Mouse (Mus musculus) lung, embryonic 15.5 days (tissue): ENCODE measurements around the gene Desi1. TPM values are rescaled to one million over a fixed set of nuclear protein-coding genes. Genes with fewer than 3 reads are reported as not detected.

Source experiments
- ATAC-seq: fragments of 200-750 bp; cut with Nextera tagmentation; 2 replicates; pipeline ENCODE4 v1.8.0; 2017; ENCODE audit warnings: moderate number of reproducible peaks, borderline replicate concordance; ENCODE audit not compliant: low FRiP score, low TSS enrichment; ENCODE audit errors: extremely low read depth
- H3K27ac ChIP-seq: fragments of 300-500 bp; sonication (generic); 2 replicates; pipeline ENCODE4 v1.5.1; 2015; ENCODE audit warnings: moderate library complexity, mild to moderate bottlenecking, inconsistent platforms
- H3K27me3 ChIP-seq: fragments of 300-500 bp; sonication (generic); 2 replicates; pipeline ENCODE4 v1.6.1; 2015; ENCODE audit warnings: inconsistent platforms
- H3K36me3 ChIP-seq: fragments of 300-500 bp; sonication (generic); 2 replicates; pipeline ENCODE4 v1.6.1; 2015; ENCODE audit warnings: inconsistent platforms
- H3K4me1 ChIP-seq: fragments of 300-500 bp; sonication (generic); 2 replicates; pipeline ENCODE4 v1.6.1; 2015; ENCODE audit warnings: inconsistent platforms
- H3K4me2 ChIP-seq: fragments of 300-500 bp; sonication (generic); 2 replicates; pipeline ENCODE4 v1.6.1; 2015; ENCODE audit warnings: inconsistent platforms, mild to moderate bottlenecking, moderate library complexity
- H3K4me3 ChIP-seq: fragments of 300-500 bp; sonication (generic); 2 replicates; pipeline ENCODE4 v1.5.1; 2015; ENCODE audit warnings: mild to moderate bottlenecking, inconsistent platforms
- H3K9ac ChIP-seq: fragments of 300-500 bp; sonication (generic); 2 replicates; pipeline ENCODE4 v1.6.1; 2015; ENCODE audit warnings: inconsistent platforms
- H3K9me3 ChIP-seq: fragments of 300-500 bp; sonication (generic); 2 replicates; pipeline ENCODE4 v1.6.1; 2016; ENCODE audit warnings: inconsistent platforms
- WGBS: fragments of 180-500 bp; shearing (Covaris S2); methylation state at CpG from one replicate; pipeline ENCODE4 v1.1.7; 2015; 5-methylcytosine and 5-hydroxymethylcytosine counted together
- polyA plus RNA-seq: library from polyadenylated mRNA; unstranded; fragments of >200 nt; fragmentation: Nextera tagmentation; extraction: Ambion mirVana; gene quantifications from 2 replicates; pipeline ENCODE4 v1.2.1, GENCODE M21; 2015

The Desi1 gene
- polyA plus RNA-seq = 20.5 and 25.1 TPM in 2 replicates

- 89% methylated on average over 4 of the region's 4 CpGs for WGBS
- H3K9ac ChIP-seq = no peak within 1 kb of the TSS
- ATAC-seq = no peak
- H3K4me1 ChIP-seq = no peaks in the 10 kb centered on the region
- peaks cover 72% of the 10 kb centered on the region for H3K36me3 ChIP-seq
- H3K27ac ChIP-seq = no peak within 1 kb of the TSS
- no peaks in the 10 kb centered on the region for H3K9me3 ChIP-seq
- H3K4me2 ChIP-seq = no peak within 1 kb of the TSS
- H3K4me3 ChIP-seq = no peak within 1 kb of the TSS
- no peaks in the 10 kb centered on the region for H3K27me3 ChIP-seq
These were observed at the start of gene Desi1 for GRCm38 (mm10) chr15:82033762-82034161. TSS of gene Desi1 (minus strand) at chr15:82033862.

DNA sequence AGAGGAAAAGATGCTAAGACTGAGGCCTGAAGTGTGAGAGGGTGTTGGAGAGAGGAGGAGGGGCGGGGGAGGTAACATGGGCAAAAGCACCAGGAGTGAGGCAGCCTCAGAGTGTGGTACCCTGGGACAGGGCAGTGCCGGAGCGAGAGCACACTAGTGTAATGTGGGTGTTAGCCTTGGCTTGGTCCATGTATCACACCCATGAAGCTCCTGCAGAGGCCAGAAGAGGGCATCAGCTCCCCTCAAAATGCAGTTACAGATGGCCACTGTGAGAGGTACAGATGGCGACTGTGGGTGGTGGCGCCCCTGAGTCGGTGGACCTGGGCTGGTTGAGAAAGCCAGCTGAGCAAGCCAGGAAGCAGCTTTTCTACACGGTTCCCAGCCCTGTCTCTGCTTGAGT, 47.5 kb upstream of the Desi1 start:
- no peak overlapping the region for H3K4me2 ChIP-seq
- H3K27ac ChIP-seq = no peak overlapping the region
- no peak overlapping the region for H3K4me3 ChIP-seq
- no peaks in the 10 kb centered on the region for H3K27me3 ChIP-seq
- ATAC-seq = no peak
- 21% methylated on average over 7 of the region's 7 CpGs for WGBS
- no peaks in the 10 kb centered on the region for H3K36me3 ChIP-seq
- no peak overlapping the region for H3K9ac ChIP-seq
- no peaks in the 10 kb centered on the region for H3K9me3 ChIP-seq
- no peaks in the 10 kb centered on the region for H3K4me1 ChIP-seq

DNA sequence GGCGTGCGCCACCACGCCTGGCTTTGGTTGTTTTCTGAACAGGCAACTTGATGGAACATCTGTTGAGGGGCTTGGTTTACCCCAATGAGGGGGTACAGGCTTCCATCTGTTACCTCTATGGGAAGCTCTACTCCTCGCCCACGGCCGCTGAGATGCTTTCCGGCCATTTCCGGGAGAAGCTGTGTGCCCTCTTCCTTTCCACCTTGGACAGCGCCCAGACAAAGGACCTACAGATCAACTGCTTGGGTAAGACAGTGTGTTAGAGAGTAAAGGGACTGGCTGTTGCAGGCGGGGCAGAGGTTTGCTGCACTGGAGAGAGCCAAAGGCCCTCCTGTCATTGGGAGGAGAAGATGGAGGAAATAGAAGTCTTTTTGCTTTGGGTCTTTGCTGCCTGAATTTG, 46.2 kb upstream of the Desi1 start:
- Histone ChIP-seq H3K4me1 (no peaks in the 10 kb centered on the region), H3K9me3 (no peaks in the 10 kb centered on the region), H3K9ac (no peak overlapping the region), H3K36me3 (no peaks in the 10 kb centered on the region), H3K4me3 (no peak overlapping the region), H3K4me2 (no peak overlapping the region), H3K27me3 (no peaks in the 10 kb centered on the region), H3K27ac (no peak overlapping the region)
- 45% methylated on average over 10 of the region's 10 CpGs for WGBS
- ATAC-seq = no peak

- H3K4me1 ChIP-seq = no peaks in the 10 kb centered on the region
- H3K27me3 ChIP-seq = peaks cover 34% of the 10 kb centered on the region
- no peak for ATAC-seq
- no peaks in the 10 kb centered on the region for H3K36me3 ChIP-seq
- H3K4me3 ChIP-seq = no peak overlapping the region
- WGBS = 75% methylated on average over 7 of the region's 7 CpGs
- H3K9ac ChIP-seq = no peak overlapping the region
- H3K9me3 ChIP-seq = no peaks in the 10 kb centered on the region
- no peak overlapping the region for H3K27ac ChIP-seq
- no peak overlapping the region for H3K4me2 ChIP-seq
These were observed 39.8 kb upstream of the Desi1 start for GRCm38 (mm10) chr15:82073490-82073889.

DNA sequence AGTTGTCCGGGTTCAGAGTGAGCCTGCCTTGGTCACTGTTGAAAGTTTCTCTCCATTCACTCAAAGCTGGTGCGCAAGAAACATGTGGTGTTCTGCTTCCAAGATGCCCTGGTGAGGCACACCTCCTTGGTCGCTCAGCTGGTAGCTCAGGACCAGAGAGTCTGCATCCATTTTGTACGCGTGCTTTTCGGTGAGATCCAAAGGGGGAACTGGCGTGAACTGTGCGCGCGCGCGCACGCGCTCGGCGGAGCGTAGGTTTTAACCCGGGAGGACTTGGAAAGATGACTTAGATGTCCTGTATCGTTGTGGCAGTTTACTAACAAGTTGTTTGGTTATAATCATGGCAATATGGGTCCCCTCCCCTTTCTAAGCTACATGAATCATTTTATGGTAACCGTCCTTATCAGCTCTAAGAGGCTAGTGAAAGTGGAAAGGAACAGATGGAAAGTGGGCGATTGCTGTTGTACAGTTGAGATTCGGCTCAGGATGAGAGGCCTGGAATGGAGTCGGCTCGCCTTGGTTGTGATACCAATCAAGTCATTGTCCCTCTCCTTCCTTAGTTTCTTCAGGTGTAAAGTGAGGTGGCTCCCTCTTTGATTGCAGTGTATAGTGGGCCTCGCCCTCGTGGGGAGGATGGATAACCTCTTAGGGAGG, 38.3 kb upstream of the Desi1 start:
- ATAC-seq = no peak
- H3K9me3 ChIP-seq = no peaks in the 10 kb centered on the region
- no peak overlapping the region for H3K27ac ChIP-seq
- no peaks in the 10 kb centered on the region for H3K4me1 ChIP-seq
- no peak overlapping the region for H3K4me3 ChIP-seq
- WGBS = 88% methylated on average over 26 of the region's 26 CpGs
- H3K27me3 ChIP-seq = peaks cover 39% of the 10 kb centered on the region
- H3K9ac ChIP-seq = no peak overlapping the region
- H3K4me2 ChIP-seq = no peak overlapping the region
- no peaks in the 10 kb centered on the region for H3K36me3 ChIP-seq

GRCm38 (mm10) chr15:82069898-82070297, 36.2 kb upstream of the Desi1 start, which contains the start of gene Mei1:
TSS of gene Mei1 (plus strand) at chr15:82069996.
- H3K27ac ChIP-seq = no peak within 1 kb of the TSS
- no peaks in the 10 kb centered on the region for H3K36me3 ChIP-seq
- 18% methylated on average over 40 of the region's 40 CpGs for WGBS
- H3K9me3 ChIP-seq = no peaks in the 10 kb centered on the region
- H3K4me1 ChIP-seq = no peaks in the 10 kb centered on the region
- peaks cover 45% of the 10 kb centered on the region for H3K27me3 ChIP-seq
- peak within 1 kb of the TSS; percentile 36 for H3K4me2 ChIP-seq
- H3K4me3 ChIP-seq = 0 out of 2 replicates have a peak within 1 kb of the TSS, but pooled peaks have one; percentile 1
- no peak within 1 kb of the TSS for H3K9ac ChIP-seq
- ATAC-seq = no peak

- Histone ChIP-seq H3K27me3 (peaks cover 60% of the 10 kb centered on the region), H3K4me2 (no peak overlapping the region), H3K4me3 (no peak overlapping the region), H3K9me3 (no peaks in the 10 kb centered on the region), H3K9ac (no peak overlapping the region), H3K4me1 (no peaks in the 10 kb centered on the region), H3K27ac (no peak overlapping the region), H3K36me3 (no peaks in the 10 kb centered on the region)
- no peak for ATAC-seq
- WGBS = 10% methylated on average over 7 of the region's 7 CpGs
These were observed 31.8 kb upstream of the Desi1 start for GRCm38 (mm10) chr15:82065511-82065910.

GRCm38 (mm10) chr15:82063909-82064308, 30.2 kb upstream of the Desi1 start:
- no peak overlapping the region for H3K9ac ChIP-seq
- ATAC-seq = no peak
- 59% methylated on average over 14 of the region's 14 CpGs for WGBS
- H3K9me3 ChIP-seq = no peaks in the 10 kb centered on the region
- no peaks in the 10 kb centered on the region for H3K36me3 ChIP-seq
- no peaks in the 10 kb centered on the region for H3K4me1 ChIP-seq
- peaks cover 44% of the 10 kb centered on the region for H3K27me3 ChIP-seq
- H3K4me3 ChIP-seq = no peak overlapping the region
- no peak overlapping the region for H3K27ac ChIP-seq
- no peak overlapping the region for H3K4me2 ChIP-seq

GRCm38 (mm10) chr15:82058719-82059201, 25.1 kb upstream of the Desi1 start, which contains the start of gene 4930407I10Rik:
TSS of gene 4930407I10Rik (plus strand) at chr15:82059151.
- H3K9ac ChIP-seq = no peak within 1 kb of the TSS
- WGBS = 54% methylated on average over 1 of the region's 1 CpGs

DNA sequence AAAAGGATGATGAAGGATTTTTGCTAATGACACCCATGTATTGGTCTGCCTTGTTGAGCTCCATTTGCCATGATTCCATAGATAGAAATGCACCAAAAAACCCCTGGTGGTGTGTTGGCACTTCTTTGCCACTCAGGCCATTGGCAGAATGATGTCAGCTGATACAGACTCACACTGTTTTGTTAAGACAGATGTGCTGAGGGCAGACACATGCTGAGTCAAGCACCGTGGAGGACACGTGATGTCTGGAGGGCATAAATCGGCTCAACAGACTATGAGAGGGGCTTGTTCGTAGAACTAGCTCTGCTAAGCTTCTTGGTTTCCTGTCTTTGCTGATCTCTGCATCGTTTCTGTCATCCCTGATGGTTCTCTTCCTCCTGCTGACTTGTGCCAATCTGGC, 18.9 kb upstream of the Desi1 start:
- Histone ChIP-seq H3K36me3 (no peaks in the 10 kb centered on the region), H3K4me1 (0 out of 2 replicates have a peak, but pooled peaks cover 3% of the 10 kb centered on the region), H3K27ac (no peak overlapping the region), H3K27me3 (no peaks in the 10 kb centered on the region; the same call in 1 of the 2 replicates), H3K9ac (no peak overlapping the region), H3K9me3 (no peaks in the 10 kb centered on the region), H3K4me2 (no peak overlapping the region), H3K4me3 (no peak overlapping the region)
- WGBS = 65% methylated on average over 5 of the region's 5 CpGs
- no peak for ATAC-seq

More at GRCm38 (mm10) chr15:82058719-82059201, 25.1 kb upstream of the Desi1 start, which contains the start of gene 4930407I10Rik:
- no peak within 1 kb of the TSS for H3K4me3 ChIP-seq
- peaks cover 17% of the 10 kb centered on the region; the same call in 1 of the 2 replicates for H3K27me3 ChIP-seq
- no peaks in the 10 kb centered on the region for H3K36me3 ChIP-seq
- H3K4me1 ChIP-seq = no peaks in the 10 kb centered on the region
- H3K9me3 ChIP-seq = no peaks in the 10 kb centered on the region
- ATAC-seq = no peak
- no peak within 1 kb of the TSS for H3K4me2 ChIP-seq
- no peak within 1 kb of the TSS for H3K27ac ChIP-seq

DNA sequence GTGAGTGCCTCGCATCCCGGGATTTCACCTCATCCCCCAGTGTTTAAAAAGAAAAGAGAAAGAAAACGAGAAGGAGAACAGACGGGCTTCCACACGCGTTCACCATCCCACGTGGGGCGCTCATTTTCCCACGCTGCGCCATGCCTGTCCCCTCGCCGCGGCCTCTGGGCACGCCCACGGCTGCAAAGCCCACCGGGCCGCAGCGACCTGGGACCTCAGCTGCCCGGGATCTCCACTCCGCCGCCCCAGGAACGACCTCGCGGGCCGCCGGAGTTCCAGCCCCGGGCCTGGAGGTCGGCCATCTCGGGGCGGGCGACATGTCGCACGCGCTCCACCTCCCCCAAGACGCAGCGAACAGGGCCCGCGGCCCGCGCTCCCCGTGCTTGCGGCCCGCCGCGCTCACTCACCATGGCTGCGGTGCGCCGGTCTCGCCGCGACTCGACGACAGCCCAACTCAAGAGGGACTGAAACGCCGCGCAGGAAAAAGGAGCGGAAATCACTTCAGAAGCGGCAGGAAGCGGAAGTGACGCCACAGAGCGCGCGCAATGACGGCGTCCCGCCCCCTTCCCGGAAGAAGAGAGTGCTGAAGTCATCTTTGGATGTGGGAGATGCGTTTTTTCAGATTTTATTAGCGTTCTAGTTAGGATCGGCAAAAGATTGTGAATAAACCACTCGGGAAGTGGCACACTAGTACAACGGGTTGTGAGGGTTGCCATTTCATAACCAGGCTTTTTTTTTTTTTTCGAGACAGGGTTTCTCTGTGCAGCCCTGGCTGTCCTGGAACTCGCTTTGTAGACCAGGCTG, 13.6 kb upstream of the Desi1 start, which contains the start of gene Snu13:
Gene Snu13 (minus strand): TSS at position 519 of the 804 bp plus-strand sequence.
- peaks cover 14% of the 10 kb centered on the region for H3K36me3 ChIP-seq
- H3K9me3 ChIP-seq = no peaks in the 10 kb centered on the region
- peak within 1 kb of the TSS; percentile 93 for H3K9ac ChIP-seq
- peak within 1 kb of the TSS; percentile 80 for H3K4me2 ChIP-seq
- H3K27me3 ChIP-seq = no peaks in the 10 kb centered on the region; the same call in 1 of the 2 replicates
- under 1% methylated on average over 74 of the region's 74 CpGs for WGBS
- peak within 1 kb of the TSS; percentile 90 for H3K27ac ChIP-seq
- peaks cover 20% of the 10 kb centered on the region for H3K4me1 ChIP-seq
- peak within 1 kb of the TSS; percentile 91 for H3K4me3 ChIP-seq
- ATAC-seq = peak; percentile 73; the same call in 1 of the 2 replicates
